Mouse (Mus musculus) CH12.LX (cell line): Measurements from ENCODE around the gene Eya2. TPM values are rescaled to one million over a fixed set of nuclear protein-coding genes. Genes with fewer than 3 reads are reported as not detected.
A peak's percentile ranks its signal among the peaks of the same experiment; 100 is the strongest.

ENCODE experiments used
- DNase-seq: peaks from one replicate; pipeline ENCODE4 v3.0.0-alpha.2; 2013; ENCODE audit errors: extremely low read depth
- H3K27ac ChIP-seq: 2 replicates; pipeline ENCODE4 v1.5.1; 2012; ENCODE audit warnings: low read depth, mild to moderate bottlenecking, control low read depth, moderate library complexity; ENCODE audit not compliant: insufficient read depth
- H3K27me3 ChIP-seq: replicated peaks from 2 replicates; pipeline ENCODE3; 2012; ENCODE audit warnings: inconsistent platforms
- H3K36me3 ChIP-seq, 2 experiments: replicated peaks in 1 of 2; 2 replicates each; pipeline versions ENCODE3 to v1.6.1; 2012; ENCODE audit warnings: inconsistent platforms in 1 of 2, low read length in 1 of 2, mild to moderate bottlenecking in 1 of 2, mixed read lengths in 1 of 2, moderate library complexity in 1 of 2; ENCODE audit not compliant: control insufficient read depth in 1 of 2, insufficient read depth in 1 of 2
- H3K4me1 ChIP-seq, 2 experiments: 2 replicates each; pipeline ENCODE4 v1.6.1; 2012; ENCODE audit warnings: inconsistent platforms in 1 of 2, moderate library complexity in 1 of 2; ENCODE audit not compliant: insufficient read depth in 2 of 2, control insufficient read depth in 1 of 2
- H3K4me2 ChIP-seq: 2 replicates; pipeline ENCODE4 v1.6.1; 2012; ENCODE audit warnings: low read depth, mild to moderate bottlenecking, control low read depth; ENCODE audit not compliant: poor library complexity, insufficient read depth, severe bottlenecking
- H3K4me3 ChIP-seq, 3 experiments: fragments of 150-350 bp in 1 of 3; sonication (generic) in 1 of 3; replicated peaks in 1 of 3; 2 replicates each; pipeline versions ENCODE3 to v1.5.1; 2011 to 2012; ENCODE audit warnings: low read depth in 2 of 3, low read length in 2 of 3, mild to moderate bottlenecking in 2 of 3, moderate library complexity in 2 of 3, control low read depth in 1 of 3, improper control_type of control experiment in 1 of 3, inconsistent platforms in 1 of 3, mixed read lengths in 1 of 3; ENCODE audit not compliant: poor library complexity in 1 of 3
- H3K79me2 ChIP-seq: replicated peaks from 2 replicates; pipeline ENCODE4 v1.6.1; 2012; ENCODE audit warnings: mild to moderate bottlenecking, moderate library complexity; ENCODE audit not compliant: control insufficient read depth, poor library complexity, insufficient read depth, severe bottlenecking; ENCODE audit errors: extremely low read depth
- H3K9ac ChIP-seq: 2 replicates; pipeline ENCODE4 v1.6.1; 2012; ENCODE audit warnings: low read depth, mild to moderate bottlenecking, control low read depth, moderate library complexity; ENCODE audit not compliant: insufficient read depth
- H3K9me3 ChIP-seq: replicated peaks from 2 replicates; pipeline ENCODE3; 2012; ENCODE audit warnings: low read length, inconsistent platforms, mixed read lengths
- BHLHE40 ChIP-seq: IDR thresholded peaks from 2 replicates; pipeline ENCODE4 v1.6.1; 2011; ENCODE audit warnings: mild to moderate bottlenecking, low read depth, low read length, improper control_type of control experiment
- CHD1 ChIP-seq: IDR thresholded peaks from 2 replicates; pipeline ENCODE4 v1.6.1; 2012; ENCODE audit warnings: low read depth, low read length, improper control_type of control experiment, inconsistent platforms
- CHD2 ChIP-seq: IDR thresholded peaks from 2 replicates; pipeline ENCODE4 v1.6.1; 2011; ENCODE audit warnings: low read length, improper control_type of control experiment
- CTCF ChIP-seq, 2 experiments: IDR thresholded peaks in 1 of 2; conservative IDR thresholded peaks in 1 of 2; 2 replicates each; pipeline ENCODE4 v1.5.1; 2011 to 2012; ENCODE audit warnings: low read depth in 2 of 2, low read length in 2 of 2, improper control_type of control experiment in 1 of 2, inconsistent platforms in 1 of 2, mild to moderate bottlenecking in 1 of 2, moderate library complexity in 1 of 2
- E2F4 ChIP-seq: IDR thresholded peaks from 2 replicates; pipeline ENCODE4 v1.6.1; 2011; ENCODE audit warnings: low read depth, low read length, improper control_type of control experiment; ENCODE audit not compliant: insufficient replicate concordance
- ELF1 ChIP-seq: IDR thresholded peaks from 2 replicates; pipeline ENCODE4 v1.6.1; 2014; ENCODE audit warnings: low read depth, mild to moderate bottlenecking, inconsistent platforms, low read length, improper control_type of control experiment
- EP300 ChIP-seq: IDR thresholded peaks from 2 replicates; pipeline ENCODE4 v1.6.1; 2011; ENCODE audit warnings: low read length, improper control_type of control experiment
- ETS1 ChIP-seq: conservative IDR thresholded peaks from 2 replicates; pipeline ENCODE4 v1.6.1; 2012; ENCODE audit warnings: low read depth, mild to moderate bottlenecking, inconsistent platforms, low read length, improper control_type of control experiment, moderate library complexity
- GABPA ChIP-seq: IDR thresholded peaks from 2 replicates; pipeline ENCODE4 v1.6.1; 2012; ENCODE audit warnings: low read depth, low read length, improper control_type of control experiment, inconsistent platforms; ENCODE audit not compliant: insufficient replicate concordance
- HCFC1 ChIP-seq: IDR thresholded peaks from 2 replicates; pipeline ENCODE4 v1.6.1; 2012; ENCODE audit warnings: low read depth, mild to moderate bottlenecking, inconsistent platforms, low read length, improper control_type of control experiment
- IRF4 ChIP-seq: IDR thresholded peaks from 2 replicates; pipeline ENCODE4 v1.6.1; 2014; ENCODE audit warnings: low read depth, mild to moderate bottlenecking, inconsistent platforms, low read length, improper control_type of control experiment
- JUN ChIP-seq: IDR thresholded peaks from 2 replicates; pipeline ENCODE4 v1.6.1; 2011; ENCODE audit warnings: low read depth, mild to moderate bottlenecking, low read length, improper control_type of control experiment, moderate library complexity; ENCODE audit not compliant: insufficient read depth
- JUND ChIP-seq: conservative IDR thresholded peaks from 2 replicates; pipeline ENCODE4 v1.6.1; 2011; ENCODE audit warnings: low read depth, low read length, improper control_type of control experiment
- KAT2A ChIP-seq: IDR thresholded peaks from 2 replicates; pipeline ENCODE4 v1.6.1; 2012; ENCODE audit warnings: low read length, improper control_type of control experiment, inconsistent platforms; ENCODE audit not compliant: insufficient replicate concordance
- MAFK ChIP-seq: IDR thresholded peaks from 2 replicates; pipeline ENCODE4 v1.6.1; 2011; ENCODE audit warnings: low read length, improper control_type of control experiment; ENCODE audit not compliant: insufficient replicate concordance
- MAX ChIP-seq: IDR thresholded peaks from 2 replicates; pipeline ENCODE4 v1.6.1; 2011; ENCODE audit warnings: low read length, improper control_type of control experiment
- MEF2A ChIP-seq: IDR thresholded peaks from 2 replicates; pipeline ENCODE4 v1.6.1; 2014; ENCODE audit warnings: low read depth, mild to moderate bottlenecking, inconsistent platforms, low read length, improper control_type of control experiment, borderline replicate concordance
- MXI1 ChIP-seq: IDR thresholded peaks from 2 replicates; pipeline ENCODE4 v1.6.1; 2011; ENCODE audit warnings: mild to moderate bottlenecking, low read depth, low read length, improper control_type of control experiment
- MYC ChIP-seq: IDR thresholded peaks from 2 replicates; pipeline ENCODE4 v1.6.1; 2011; ENCODE audit warnings: low read depth, mild to moderate bottlenecking, improper control_type of control experiment, low read length
- NELFE ChIP-seq: IDR thresholded peaks from 2 replicates; pipeline ENCODE4 v1.6.1; 2011; ENCODE audit warnings: low read depth, low read length, improper control_type of control experiment
- POLR2AphosphoS2 ChIP-seq: IDR thresholded peaks from 2 replicates; pipeline ENCODE4 v1.6.1; 2011; ENCODE audit warnings: low read depth, low read length, improper control_type of control experiment
- RCOR1 ChIP-seq: conservative IDR thresholded peaks from 2 replicates; pipeline ENCODE4 v1.6.1; 2012; ENCODE audit warnings: low read depth, mild to moderate bottlenecking, inconsistent platforms, low read length, improper control_type of control experiment
- SMC3 ChIP-seq: IDR thresholded peaks from 2 replicates; pipeline ENCODE4 v1.6.1; 2011; ENCODE audit warnings: low read depth, low read length, improper control_type of control experiment
- TBP ChIP-seq: conservative IDR thresholded peaks from 2 replicates; pipeline ENCODE4 v1.6.1; 2011; ENCODE audit warnings: low read depth, low read length, improper control_type of control experiment
- UBTF ChIP-seq: IDR thresholded peaks from 2 replicates; pipeline ENCODE4 v1.6.1; 2012; ENCODE audit warnings: low read depth, mild to moderate bottlenecking, inconsistent platforms, low read length, improper control_type of control experiment, moderate library complexity
- USF1 ChIP-seq: IDR thresholded peaks from 2 replicates; pipeline ENCODE4 v1.6.1; 2014; ENCODE audit warnings: low read depth, mild to moderate bottlenecking, inconsistent platforms, low read length, improper control_type of control experiment
- USF2 ChIP-seq: conservative IDR thresholded peaks from 2 replicates; pipeline ENCODE4 v1.6.1; 2011; ENCODE audit warnings: low read depth, low read length, improper control_type of control experiment
- ZC3H11A ChIP-seq: IDR thresholded peaks from 2 replicates; pipeline ENCODE4 v1.6.1; 2012; ENCODE audit warnings: low read depth, mild to moderate bottlenecking, inconsistent platforms, low read length, improper control_type of control experiment
- ZKSCAN1 ChIP-seq: IDR thresholded peaks from 2 replicates; pipeline ENCODE4 v1.6.1; 2012; ENCODE audit warnings: low read depth, inconsistent platforms, low read length, improper control_type of control experiment, borderline replicate concordance
- ZMIZ1 ChIP-seq: IDR thresholded peaks from 2 replicates; pipeline ENCODE4 v1.6.1; 2012; ENCODE audit warnings: low read depth, mild to moderate bottlenecking, inconsistent platforms, low read length, improper control_type of control experiment
- ZNF384 ChIP-seq: IDR thresholded peaks from 2 replicates; pipeline ENCODE4 v1.6.1; 2012; ENCODE audit warnings: low read depth, low read length, improper control_type of control experiment, inconsistent platforms
- dilution Hi-C: fragments of 300-500 bp; cut with MboI; formaldehyde crosslinking; loops from 2 replicates; pipeline ENCODE4 v1.14.3; 2020; ENCODE audit warnings: low sequenced_read_pairs; ENCODE audit not compliant: extremely low pct_unique_long_range_greater_than_20kb, extremely low pct_ligation_motif_present
- in situ Hi-C: fragments of 300-500 bp; cut with MboI; formaldehyde crosslinking; loops from 3 replicates; pipeline ENCODE4 v1.14.3; 2019; ENCODE audit warnings: low sequenced_read_pairs, low pct_ligation_motif_present, low pct_unique_long_range_greater_than_20kb, mixed read lengths
- polyA plus RNA-seq: library from polyadenylated mRNA; unstranded; fragments of >175 nt; gene quantifications from 2 replicates; pipeline ENCODE4 v1.2.1, GENCODE M21; 2012; ENCODE audit warnings: low read depth; ENCODE audit not compliant: insufficient read length
- total RNA-seq, 2 experiments: library from RNA; depleted of rRNA; stranded (reverse); fragments of 300-350 nt in 1 of 2; fragments of >200 nt in 1 of 2; gene quantifications; 2 replicates each; pipeline ENCODE4 v1.2.3; 2012 to 2014

Gene Eya2
- total and polyA plus RNA-seq, 3 experiments = not detected

- Histone ChIP-seq H3K4me1 (peaks cover 14 to 34% of the 10 kb centered on the region in 2 experiments), H3K9ac (no peak overlapping the region), H3K27ac (no peak overlapping the region), H3K79me2 (no peaks in the 10 kb centered on the region), H3K4me2 (peak overlapping the region; percentile 61; the same call in 1 of the 2 replicates), H3K36me3 (no peaks in the 10 kb centered on the region), H3K9me3 (no peaks in the 10 kb centered on the region), H3K4me3 (no peak overlapping the region), H3K27me3 (peaks cover 5% of the 10 kb centered on the region)
- dilution Hi-C loops = no loop called here
- in situ Hi-C loops = no loop called here
- TF ChIP-seq CHD2 (no peak), ZNF384 (no peak), JUN (no peak), IRF4 (no peak), USF1 (no peak), HCFC1 (no peak), CHD1 (no peak), ZC3H11A (no peak), MXI1 (no peak), JUND (no peak), CTCF (conservative IDR thresholded peaks at IDR 0.05 in 1 of 2, IDR thresholded peaks at IDR 0.05 in 1 of 2; ENCODE audit: low read depth in 2 of 2, low read length in 2 of 2) (no peak), GABPA (no peak), ZKSCAN1 (no peak), KAT2A (no peak), ETS1 (no peak), MEF2A (no peak), ELF1 (no peak)
- DNase-seq = peak; percentile 71
These were observed 58.4 kb downstream of the Eya2 start for GRCm38 (mm10) chr2:165653001-165653921.

GRCm38 (mm10) chr2:165654151-165654550 is 59.3 kb downstream of the Eya2 start:
- H3K4me1 ChIP-seq = peaks cover 14 to 34% of the 10 kb centered on the region in 2 experiments
- H3K4me3 ChIP-seq = no peak overlapping the region
- peak overlapping the region; percentile 61 for H3K4me2 ChIP-seq
- in situ Hi-C loops = no loop called here
- no peak overlapping the region for H3K9ac ChIP-seq
- DNase-seq = no peak
- H3K79me2 ChIP-seq = no peaks in the 10 kb centered on the region
- dilution Hi-C loops = no loop called here
- TF ChIP-seq SMC3 (no peak), MAX (no peak), CHD1 (no peak), GABPA (no peak), MYC (no peak), BHLHE40 (no peak), POLR2AphosphoS2 (no peak), ZMIZ1 (no peak), E2F4 (no peak), MAFK (no peak), USF1 (no peak), UBTF (no peak), USF2 (no peak), ZC3H11A (no peak), NELFE (no peak), TBP (no peak), ELF1 (no peak), RCOR1 (no peak), EP300 (no peak)
- no peaks in the 10 kb centered on the region for H3K9me3 ChIP-seq
- H3K36me3 ChIP-seq = no peaks in the 10 kb centered on the region
- H3K27ac ChIP-seq = no peak overlapping the region
- peaks cover 1% of the 10 kb centered on the region for H3K27me3 ChIP-seq
